Mouse (Mus musculus) liver, adult 2 months (tissue): ENCODE results near the gene Hoxa2. TPM values are rescaled to one million over a fixed set of nuclear protein-coding genes. Genes with fewer than 3 reads are reported as not detected.
A peak's percentile ranks its signal among the peaks of the same experiment; 100 is the strongest.

ENCODE experiments used
- DNase-seq: peaks from one replicate; pipeline ENCODE4 v3.0.0-alpha.2; 2011; ENCODE audit warnings: low read depth, low spot score; ENCODE audit errors: extremely low read depth
- H3K27ac ChIP-seq: fragments of 200-500 bp; replicated peaks from 2 replicates; pipeline ENCODE4 v1.5.1; 2012; ENCODE audit warnings: low read depth, mild to moderate bottlenecking, control low read depth, inconsistent platforms, low read length; ENCODE audit not compliant: insufficient read depth
- H3K27me3 ChIP-seq: fragments of 200-500 bp; 2 replicates; pipeline ENCODE4 v1.6.1; 2012; ENCODE audit warnings: mild to moderate bottlenecking, moderate library complexity, low read length, inconsistent platforms; ENCODE audit not compliant: control insufficient read depth, insufficient read depth
- H3K36me3 ChIP-seq: fragments of 200-500 bp; 2 replicates; pipeline ENCODE4 v1.6.1; 2012; ENCODE audit warnings: low read length, inconsistent platforms; ENCODE audit not compliant: control insufficient read depth, insufficient read depth
- H3K4me1 ChIP-seq: fragments of 200-500 bp; 2 replicates; pipeline ENCODE4 v1.6.1; 2011; ENCODE audit warnings: low read length; ENCODE audit not compliant: control insufficient read depth, insufficient read depth
- H3K4me3 ChIP-seq: fragments of 200-500 bp; 2 replicates; pipeline ENCODE4 v1.5.1; 2011; ENCODE audit warnings: low read depth, mild to moderate bottlenecking, control low read depth, low read length, moderate library complexity; ENCODE audit not compliant: insufficient read depth
- H3K79me2 ChIP-seq: fragments of 200-500 bp; 2 replicates; pipeline ENCODE4 v1.6.1; 2012; ENCODE audit warnings: inconsistent platforms, mild to moderate bottlenecking, low read length, moderate library complexity; ENCODE audit not compliant: control insufficient read depth, insufficient read depth
- H3K9ac ChIP-seq: fragments of 200-500 bp; 2 replicates; pipeline ENCODE4 v1.6.1; 2012; ENCODE audit warnings: low read depth, mild to moderate bottlenecking, control low read depth, inconsistent platforms, low read length
- CTCF ChIP-seq: fragments of 200-500 bp; IDR thresholded peaks from 2 replicates; pipeline ENCODE4 v1.5.1; 2011; ENCODE audit warnings: low read depth, low read length, control low read depth
- POLR2A ChIP-seq: fragments of 200-500 bp; IDR thresholded peaks from 2 replicates; pipeline ENCODE4 v1.6.1; 2011; ENCODE audit warnings: low read length, control low read depth; ENCODE audit not compliant: insufficient read depth; ENCODE audit errors: extremely low read depth
- WGBS: fragments of 180-500 bp; shearing (Covaris S2); methylation state at CpG from one replicate; pipeline ENCODE4 v1.1.7; 2018; 5-methylcytosine and 5-hydroxymethylcytosine counted together
- polyA plus RNA-seq: library from polyadenylated mRNA; depleted of rRNA; stranded (reverse); fragments of >200 nt; gene quantifications from 2 replicates; pipeline ENCODE4 v1.2.3, GENCODE M21; 2012; rRNA removed
- total RNA-seq: library from RNA; depleted of rRNA; stranded (reverse); fragments of >200 nt; gene quantifications from 2 replicates; pipeline ENCODE4 v1.2.3, GENCODE M21; 2014; rRNA removed

The Hoxa2 gene
- total RNA-seq (0.09 and 0.40 TPM in 2 replicates), polyA plus RNA-seq (0.27 and 0.34 TPM in 2 replicates)

- Histone ChIP-seq H3K4me1 (no peaks in the 10 kb centered on the region; the same call in 1 of the 2 replicates), H3K79me2 (no peaks in the 10 kb centered on the region), H3K27me3 (peaks cover 25% of the 10 kb centered on the region; the same call in 1 of the 2 replicates), H3K36me3 (no peaks in the 10 kb centered on the region), H3K27ac (peak within 1 kb of the TSS; percentile 63), H3K9ac (peak within 1 kb of the TSS; percentile 75), H3K4me3 (peak within 1 kb of the TSS; percentile 65)
- TF ChIP-seq POLR2A: no peak
- no peak for TF ChIP-seq CTCF
- no peak for DNase-seq
- 5% methylated on average over 25 of the region's 25 CpGs for WGBS
Observed at GRCm38 (mm10) chr6:52164626-52165440, at the start of gene Hoxa2. Hoxa2 (minus strand) TSS chr6:52164831.

DNA sequence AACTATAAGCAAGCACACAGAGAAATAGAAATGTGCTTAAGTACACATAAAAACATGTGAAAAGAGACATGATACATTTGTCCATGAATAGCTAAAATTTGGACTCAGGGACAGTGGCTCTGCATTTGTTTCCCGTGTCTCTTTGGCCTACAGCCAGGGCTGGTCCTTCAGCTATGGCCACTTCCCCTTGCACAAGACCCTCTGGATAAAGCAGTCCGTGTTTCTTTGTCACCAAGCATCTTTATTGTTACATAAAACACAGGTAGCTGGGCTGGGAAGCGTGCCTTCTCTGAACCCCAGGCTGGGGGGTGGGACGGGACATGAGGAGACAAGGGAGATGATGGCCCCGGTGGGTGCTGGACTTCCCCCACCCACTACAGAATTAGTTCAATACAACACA is 49.6 kb upstream of the Hoxa2 start:
- WGBS: 25% methylated on average over 5 of the region's 5 CpGs
- H3K4me1 ChIP-seq: no peaks in the 10 kb centered on the region
- TF ChIP-seq CTCF (no peak), POLR2A (no peak)
- no peak overlapping the region for H3K9ac ChIP-seq
- no peak overlapping the region for H3K4me3 ChIP-seq
- peaks cover 53% of the 10 kb centered on the region for H3K27me3 ChIP-seq
- H3K79me2 ChIP-seq: no peaks in the 10 kb centered on the region
- no peaks in the 10 kb centered on the region for H3K36me3 ChIP-seq
- H3K27ac ChIP-seq: no peak overlapping the region
- no peak for DNase-seq

DNA sequence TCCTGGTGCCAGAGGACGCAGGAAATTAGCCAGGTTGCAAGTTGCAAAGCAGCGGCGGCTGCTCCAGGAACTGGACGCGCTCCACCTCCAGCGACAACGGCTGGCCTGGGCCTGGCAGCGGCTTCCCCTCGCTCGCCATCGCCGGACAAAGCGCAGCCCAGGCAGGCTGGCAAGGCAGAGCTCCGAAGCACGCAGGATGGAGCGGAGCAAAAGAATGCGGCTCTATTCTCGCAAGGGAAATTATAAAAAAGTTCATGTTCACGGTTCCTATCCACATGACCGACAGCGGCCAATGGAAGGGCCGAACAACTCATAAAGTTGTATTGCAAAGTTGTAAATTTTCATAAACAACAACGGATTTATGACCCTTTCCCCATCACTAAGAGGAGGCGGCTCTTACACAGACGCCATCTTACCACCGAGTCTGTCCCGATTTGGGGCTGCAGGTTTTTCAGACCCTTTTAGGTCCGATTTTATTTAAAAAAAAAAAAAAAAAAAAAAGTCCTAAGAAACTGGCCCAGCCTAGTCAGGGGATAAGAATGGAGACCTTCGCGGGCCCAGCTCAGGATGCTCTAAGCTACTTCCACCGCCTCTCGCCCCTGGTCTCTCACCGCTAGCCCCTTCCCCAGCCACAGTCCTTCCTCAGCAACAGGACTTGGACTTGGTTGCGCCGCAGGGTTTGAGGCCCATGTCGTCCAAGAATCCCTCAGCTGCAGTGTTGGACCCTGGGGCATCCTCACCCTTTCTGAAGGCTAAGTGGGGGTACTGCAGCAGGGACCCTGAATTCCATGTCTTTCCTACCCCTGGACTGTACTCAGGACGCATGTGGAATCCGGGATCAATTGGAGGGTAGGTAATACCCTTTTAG is 48.7 kb upstream of the Hoxa2 start, which contains the start of the genes Hoxa3 and Gm28308:
Gene Hoxa3, minus strand, starts transcription at position 218 of the 868 bp plus-strand sequence.
Gene Gm28308, minus strand, starts transcription at position 221 of the 868 bp plus-strand sequence.
- no peaks in the 10 kb centered on the region for H3K79me2 ChIP-seq
- H3K27ac ChIP-seq: no peak within 1 kb of the TSS
- TF ChIP-seq CTCF (no peak), POLR2A (no peak)
- no peaks in the 10 kb centered on the region for H3K4me1 ChIP-seq
- no peak for DNase-seq
- H3K9ac ChIP-seq: no peak within 1 kb of the TSS
- WGBS: 7% methylated on average over 38 of the region's 38 CpGs
- peak within 1 kb of the TSS; percentile 34; the same call in 1 of the 2 replicates for H3K4me3 ChIP-seq
- no peaks in the 10 kb centered on the region for H3K36me3 ChIP-seq
- H3K27me3 ChIP-seq: peaks cover 57% of the 10 kb centered on the region

DNA sequence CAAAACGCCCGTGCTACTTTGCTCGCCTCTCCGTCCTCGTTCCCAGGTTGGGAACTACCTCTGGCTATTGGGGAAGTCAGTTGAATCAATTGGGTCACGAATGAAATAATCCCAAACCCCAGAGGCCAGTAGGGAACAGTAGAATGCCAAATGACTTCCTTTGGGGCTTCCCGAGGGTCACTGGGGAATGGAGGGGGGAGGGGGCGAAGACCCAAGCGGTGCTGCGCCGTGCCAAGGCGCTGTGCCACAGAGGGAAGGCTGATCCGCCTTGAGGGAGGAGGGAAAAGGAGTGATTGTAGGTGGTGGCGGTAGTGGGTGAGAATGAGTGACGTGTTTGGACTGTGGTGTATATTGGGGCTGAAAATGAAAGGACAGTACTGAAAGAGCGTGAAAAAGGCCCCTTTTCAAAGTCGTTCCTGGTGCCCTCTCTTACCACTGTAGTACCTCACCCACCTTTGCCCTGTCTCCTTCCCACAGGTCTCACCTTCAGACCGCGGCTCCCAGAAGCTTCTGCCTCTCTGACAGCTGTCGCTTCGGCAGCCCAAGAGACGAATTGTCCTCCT is 48.0 kb upstream of the Hoxa2 start:
- no peaks in the 10 kb centered on the region for H3K36me3 ChIP-seq
- H3K4me1 ChIP-seq: no peaks in the 10 kb centered on the region
- 5% methylated on average over 22 of the region's 22 CpGs for WGBS
- no peak overlapping the region for H3K9ac ChIP-seq
- H3K79me2 ChIP-seq: no peaks in the 10 kb centered on the region
- no peak for DNase-seq
- peaks cover 55% of the 10 kb centered on the region for H3K27me3 ChIP-seq
- peak overlapping the region; percentile 34; the same call in 1 of the 2 replicates for H3K4me3 ChIP-seq
- no peak for TF ChIP-seq CTCF
- no peak for TF ChIP-seq POLR2A
- H3K27ac ChIP-seq: no peak overlapping the region

DNA sequence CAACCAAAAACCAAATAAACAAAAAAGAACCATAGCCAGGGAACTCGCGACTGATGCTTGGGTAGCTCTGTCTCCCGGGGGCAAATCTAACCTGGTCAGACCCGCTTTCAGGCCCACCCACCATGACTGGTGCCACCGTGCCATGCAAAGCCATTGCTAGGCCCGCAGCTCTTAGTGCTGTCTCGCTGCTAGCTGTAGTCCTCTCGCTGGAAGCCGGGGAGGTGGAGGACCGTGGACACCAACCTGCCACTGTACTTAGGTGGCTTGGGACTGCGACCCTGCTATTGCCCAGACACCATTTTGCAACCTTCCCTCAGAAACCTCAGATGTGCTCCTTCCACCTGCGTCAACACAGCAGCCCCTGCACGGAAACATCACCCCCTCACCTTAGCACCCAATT is 47.3 kb upstream of the Hoxa2 start:
- no peak for TF ChIP-seq POLR2A
- TF ChIP-seq CTCF: no peak
- 8% methylated on average over 13 of the region's 13 CpGs for WGBS
- DNase-seq: no peak
- Histone ChIP-seq H3K4me1 (no peaks in the 10 kb centered on the region), H3K27ac (no peak overlapping the region), H3K36me3 (no peaks in the 10 kb centered on the region), H3K27me3 (peaks cover 48% of the 10 kb centered on the region), H3K4me3 (no peak overlapping the region), H3K79me2 (no peaks in the 10 kb centered on the region), H3K9ac (no peak overlapping the region)
